Mouse (Mus musculus) gastrocnemius, postnatal 10 days (tissue): Measurements from ENCODE around the gene Cryl1. TPM values are rescaled to one million over a fixed set of nuclear protein-coding genes. Genes with fewer than 3 reads are reported as not detected.

Source experiments
- DNase-seq: peaks from one replicate; pipeline ENCODE4 v3.0.0; 2021; ENCODE audit warnings: mixed read lengths
- total RNA-seq, 2 experiments: library from RNA; stranded (reverse); gene quantifications; 2 replicates each; pipeline ENCODE4 v1.2.3; 2021

Gene Cryl1
- total RNA-seq, 2 experiments from 2014 or later = 4.7 to 6.8 TPM

GRCm38 (mm10) chr14:57316662-57317600 lies 81.4 kb downstream of the Cryl1 start:
- DNase-seq = no peak

- DNase-seq = no peak
Observed at GRCm38 (mm10) chr14:57315976-57316375, 82.4 kb downstream of the Cryl1 start.

DNA sequence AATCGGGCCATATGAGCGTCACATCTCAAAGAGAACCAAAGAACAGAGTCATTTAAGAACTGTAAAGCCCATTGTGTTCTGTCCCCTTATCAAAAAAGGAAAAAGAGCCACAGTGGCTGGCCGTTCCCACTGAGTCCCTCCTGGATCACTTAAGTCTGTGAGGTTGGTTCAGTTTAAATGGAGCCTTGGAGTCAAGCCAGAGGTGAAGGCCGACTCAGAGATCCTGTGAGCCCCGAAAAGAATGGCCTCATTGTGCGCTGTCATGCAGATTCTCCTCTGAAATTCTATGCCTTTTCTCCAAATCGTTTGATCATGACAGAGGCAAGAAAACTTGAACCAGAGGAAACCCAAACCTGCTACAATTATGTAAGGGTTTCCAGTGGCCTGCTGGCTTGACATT lies 82.8 kb downstream of the Cryl1 start:
- no peak for DNase-seq

- no peak for DNase-seq
Observed at GRCm38 (mm10) chr14:57301600-57302230, 96.6 kb downstream of the Cryl1 start.

DNA sequence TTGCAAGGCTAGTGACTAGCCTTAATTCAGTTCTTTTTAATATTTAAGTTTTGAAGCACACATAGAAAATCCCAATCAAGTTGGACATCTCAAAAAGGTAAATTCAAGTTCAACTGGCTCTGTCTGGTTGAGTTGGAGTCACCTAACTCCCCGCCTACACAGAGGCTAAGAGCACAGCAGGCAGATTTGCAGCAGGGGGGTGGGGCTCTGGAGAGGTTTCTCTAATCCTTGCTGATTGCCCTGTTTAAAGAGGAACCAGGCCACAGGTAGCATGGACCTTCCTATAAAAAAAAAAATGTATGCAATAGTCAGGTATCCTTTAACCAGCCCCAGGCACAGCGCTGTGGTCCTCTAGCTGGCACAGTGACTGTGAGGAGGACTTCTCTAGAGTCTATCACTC lies 97.8 kb downstream of the Cryl1 start:
- no peak for DNase-seq

- DNase-seq = no peak
Observed at GRCm38 (mm10) chr14:57297672-57298071, 100.7 kb downstream of the Cryl1 start.

DNA sequence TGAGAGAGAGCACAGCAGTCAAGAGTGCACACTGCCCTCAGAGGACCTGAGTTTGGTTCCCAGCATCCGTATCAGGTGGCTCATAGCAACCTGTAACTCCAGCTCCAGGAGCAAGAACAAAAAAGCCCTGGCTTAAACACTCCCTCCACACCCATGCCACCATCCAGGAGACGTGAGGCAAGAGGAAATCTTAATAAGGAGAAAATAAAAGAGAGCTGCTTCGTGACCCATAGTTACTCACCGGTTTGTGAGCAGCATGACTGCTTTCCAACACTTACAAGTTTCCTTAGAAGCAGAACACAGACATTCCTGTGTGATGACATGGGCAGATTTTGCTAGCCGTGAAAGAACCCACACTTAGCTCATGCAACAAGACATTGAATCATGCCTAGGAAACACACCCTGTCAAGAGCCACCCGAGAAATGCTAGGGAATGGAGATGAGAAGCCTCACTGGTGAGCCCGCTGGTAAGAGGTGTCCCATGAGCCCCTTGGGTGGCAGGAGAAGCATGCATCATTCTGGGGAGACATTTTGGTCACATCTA lies 106.9 kb downstream of the Cryl1 start:
- no peak for DNase-seq

DNA sequence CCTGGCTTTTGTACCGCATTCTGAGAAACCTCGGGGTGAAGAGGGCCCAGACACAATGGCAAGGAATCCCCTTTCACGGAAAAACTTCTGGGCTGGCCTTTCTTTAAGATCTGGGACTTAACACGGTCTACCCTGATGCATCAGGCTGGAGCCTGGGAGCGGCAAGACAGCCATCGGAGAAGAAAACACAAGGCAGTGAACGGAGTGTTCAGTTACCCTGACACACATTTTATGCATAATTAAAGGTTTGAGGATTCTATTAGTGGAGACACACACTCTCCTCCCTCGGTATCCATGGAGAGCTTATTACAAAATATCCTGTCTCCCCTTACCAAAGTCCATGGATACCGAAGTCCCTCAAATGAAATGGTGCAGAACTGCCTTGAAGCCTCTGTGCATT lies 109.2 kb downstream of the Cryl1 start:
- no peak for DNase-seq

GRCm38 (mm10) chr14:57283816-57284215 lies 114.5 kb downstream of the Cryl1 start:
- no peak for DNase-seq

- no peak for DNase-seq
Observed at GRCm38 (mm10) chr14:57282591-57282990, 115.7 kb downstream of the Cryl1 start.

GRCm38 (mm10) chr14:57280835-57281234 lies 117.5 kb downstream of the Cryl1 start:
- DNase-seq = no peak

- DNase-seq = no peak
Observed at GRCm38 (mm10) chr14:57276481-57277012, 121.8 kb downstream of the Cryl1 start.

- no peak for DNase-seq
Observed at GRCm38 (mm10) chr14:57272341-57272740, 126.0 kb downstream of the Cryl1 start.

- DNase-seq = no peak
Observed at GRCm38 (mm10) chr14:57271861-57272260, 126.5 kb downstream of the Cryl1 start.

GRCm38 (mm10) chr14:57268900-57269299 lies 129.4 kb downstream of the Cryl1 start:
- no peak for DNase-seq

- DNase-seq = no peak
Observed at GRCm38 (mm10) chr14:57268344-57268743, 130.0 kb downstream of the Cryl1 start.

GRCm38 (mm10) chr14:57263943-57264342 lies 134.4 kb downstream of the Cryl1 start:
- DNase-seq = no peak

- no peak for DNase-seq
Observed at GRCm38 (mm10) chr14:57259341-57259740, 139.0 kb downstream of the Cryl1 start.

DNA sequence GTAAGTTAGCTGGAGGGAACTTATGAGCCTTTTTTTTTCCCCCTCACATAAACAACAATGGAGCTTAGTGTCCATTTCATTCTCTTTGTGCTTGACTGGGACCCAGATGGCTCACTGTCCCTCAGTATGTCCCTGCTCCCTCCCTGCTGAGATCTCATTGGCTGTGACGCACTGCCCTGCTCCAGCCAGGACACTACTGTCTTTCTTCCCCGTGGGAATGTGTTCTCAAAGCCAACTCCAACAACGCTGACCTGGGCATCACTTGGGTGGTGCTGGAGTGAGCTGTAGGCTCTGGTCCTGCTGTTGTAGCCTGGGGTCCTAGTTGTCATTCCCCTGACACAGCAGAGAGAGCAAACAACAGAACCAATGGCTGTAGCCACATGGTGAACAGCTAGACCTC lies 149.7 kb downstream of the Cryl1 start:
- no peak for DNase-seq

DNA sequence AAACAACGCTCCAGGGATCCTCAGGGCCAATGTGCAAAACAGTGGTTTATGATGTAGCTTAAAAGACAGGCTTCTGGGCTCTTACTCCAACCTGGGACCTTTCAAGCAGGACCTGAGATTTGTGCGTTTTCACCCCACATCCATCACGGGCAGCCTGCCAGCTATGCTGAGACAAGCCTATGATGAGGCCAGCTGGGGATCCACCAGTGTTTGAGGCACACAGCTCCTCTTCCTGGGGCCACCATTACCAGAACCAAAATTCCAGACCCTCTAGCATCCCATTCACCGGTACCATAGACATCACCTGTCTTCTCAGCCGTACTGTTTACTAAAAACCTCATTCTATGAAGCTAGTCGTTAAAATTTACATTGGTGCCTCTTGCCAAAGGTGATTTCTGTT lies 151.8 kb downstream of the Cryl1 start:
- peak; percentile 15 for DNase-seq

DNA sequence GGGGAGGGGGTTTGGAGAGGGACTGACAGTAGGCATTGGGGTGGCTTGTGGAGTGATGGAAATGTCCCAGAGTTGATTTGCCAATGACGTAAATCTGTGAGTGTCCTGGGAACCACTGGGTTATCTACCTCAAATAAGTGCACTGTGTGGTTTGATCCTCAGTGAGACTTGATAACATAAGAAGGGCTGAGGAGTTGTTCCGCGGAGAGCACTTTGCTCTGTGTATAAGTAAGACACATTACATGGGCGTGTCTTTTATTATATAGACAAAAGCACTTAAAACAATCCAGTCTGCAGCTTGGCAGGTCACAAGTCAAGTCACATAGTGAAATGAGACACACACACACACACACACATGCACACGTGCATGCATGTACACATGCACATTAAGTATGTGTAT lies 155.4 kb downstream of the Cryl1 start:
- no peak for DNase-seq

DNA sequence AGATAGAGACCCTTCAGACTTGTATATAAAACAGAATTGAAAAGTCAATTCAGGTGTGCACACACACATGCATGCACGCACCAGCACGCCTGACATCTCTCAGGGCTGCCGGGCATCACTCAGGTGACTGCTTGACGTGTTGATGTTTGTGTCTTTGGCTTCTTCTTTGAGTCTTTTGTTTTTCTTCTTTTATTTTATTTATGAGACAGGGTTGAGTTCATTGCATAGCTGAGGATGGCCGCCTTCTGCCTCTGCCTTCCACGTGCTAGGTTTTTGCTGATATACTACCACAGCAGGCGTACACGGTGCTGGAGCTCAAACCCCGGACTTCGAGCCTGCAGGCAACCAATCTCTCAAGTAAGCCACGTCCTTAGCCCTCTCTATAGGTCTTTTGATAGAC lies 163.1 kb downstream of the Cryl1 start:
- no peak for DNase-seq

GRCm38 (mm10) chr14:57234711-57235110 lies 163.6 kb downstream of the Cryl1 start:
- no peak for DNase-seq
